Mouse (Mus musculus) neural tube, embryonic 13.5 days (tissue): ENCODE data around the gene Aldh1a1. TPM values are rescaled to one million over a fixed set of nuclear protein-coding genes. Genes with fewer than 3 reads are reported as not detected.
"Not testable (repeated sequence)": the region's sequence is repeated elsewhere in the genome, so short reads cannot be mapped to it uniquely, and the experiment has no call there.

Experiments used
- ATAC-seq: fragments of 200-750 bp; cut with Nextera tagmentation; 2 replicates; pipeline ENCODE4 v1.8.0; 2017; ENCODE audit warnings: low read depth, mild to moderate bottlenecking, moderate TSS enrichment, moderate library complexity
- H3K27ac ChIP-seq: fragments of 300-500 bp; sonication (generic); replicated peaks from 2 replicates; pipeline ENCODE4 v1.5.1; 2015; ENCODE audit warnings: moderate library complexity, mild to moderate bottlenecking, inconsistent platforms
- H3K27me3 ChIP-seq: fragments of 300-500 bp; sonication (generic); 2 replicates; pipeline ENCODE4 v1.6.1; 2015; ENCODE audit warnings: mild to moderate bottlenecking, inconsistent platforms
- H3K36me3 ChIP-seq: fragments of 300-500 bp; sonication (generic); 2 replicates; pipeline ENCODE4 v1.6.1; 2015; ENCODE audit warnings: mild to moderate bottlenecking, inconsistent platforms
- H3K4me1 ChIP-seq: fragments of 300-500 bp; sonication (generic); replicated peaks from 2 replicates; pipeline ENCODE4 v1.6.1; 2015; ENCODE audit warnings: inconsistent platforms
- H3K4me2 ChIP-seq: fragments of 300-500 bp; sonication (generic); 2 replicates; pipeline ENCODE4 v1.6.1; 2015; ENCODE audit warnings: inconsistent platforms, mild to moderate bottlenecking, moderate library complexity
- H3K4me3 ChIP-seq: fragments of 300-500 bp; sonication (generic); 2 replicates; pipeline ENCODE4 v1.5.1; 2015; ENCODE audit warnings: mild to moderate bottlenecking, inconsistent platforms
- H3K9ac ChIP-seq: fragments of 300-500 bp; sonication (generic); 2 replicates; pipeline ENCODE4 v1.6.1; 2015; ENCODE audit warnings: moderate library complexity, mild to moderate bottlenecking, inconsistent platforms
- H3K9me3 ChIP-seq: fragments of 300-500 bp; sonication (generic); 2 replicates; pipeline ENCODE4 v1.6.1; 2016; ENCODE audit warnings: inconsistent platforms
- WGBS: fragments of 180-500 bp; shearing (Covaris S2); methylation state at CpG from one replicate; pipeline ENCODE4 v1.1.7; 2015; 5-methylcytosine and 5-hydroxymethylcytosine counted together
- polyA plus RNA-seq: library from polyadenylated mRNA; unstranded; fragments of >200 nt; fragmentation: Nextera tagmentation; extraction: Ambion mirVana; gene quantifications from 2 replicates; pipeline ENCODE4 v1.2.1, GENCODE M21; 2015

The Aldh1a1 gene
- polyA plus RNA-seq, 1 experiment from 2014 or later, result 0.57 TPM

- Histone ChIP-seq H3K4me2 (no peak overlapping the region), H3K9ac (no peak overlapping the region), H3K4me1 (no peaks in the 10 kb centered on the region), H3K27ac (no peak overlapping the region), H3K4me3 (no peak overlapping the region), H3K9me3 (no peaks in the 10 kb centered on the region), H3K27me3 (no peaks in the 10 kb centered on the region), H3K36me3 (no peaks in the 10 kb centered on the region)
- WGBS, result 82% methylated on average over 3 of the region's 3 CpGs
- no peak for ATAC-seq
These were observed 24.0 kb downstream of the Aldh1a1 start for GRCm38 (mm10) chr19:20516481-20516880.

DNA sequence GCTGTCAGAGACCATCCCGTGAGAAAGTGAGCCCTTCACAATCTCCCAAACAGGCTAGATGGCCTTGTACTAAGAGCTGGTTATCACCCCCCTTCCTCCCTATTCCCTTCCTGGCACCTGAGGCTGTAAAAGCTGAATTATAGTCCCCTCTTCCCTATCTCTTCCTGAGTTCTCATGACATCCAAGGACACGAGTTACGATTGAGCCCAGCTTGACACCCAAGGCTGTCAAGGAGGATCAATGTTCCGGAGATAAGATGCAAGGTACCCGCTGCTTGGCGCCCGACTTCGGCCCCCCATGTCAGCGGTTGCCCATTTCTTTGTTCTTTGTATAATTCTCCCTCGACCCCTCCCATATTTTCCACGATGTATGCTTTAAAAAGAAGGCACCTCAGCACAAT is 36.6 kb downstream of the Aldh1a1 start:
- H3K27me3 ChIP-seq, H3K36me3 ChIP-seq, H3K4me2 ChIP-seq, H3K4me3 ChIP-seq, H3K9me3 ChIP-seq, H3K9ac ChIP-seq, H3K27ac ChIP-seq, ATAC-seq, H3K4me1 ChIP-seq: not testable (repeated sequence)
- WGBS, result 85% methylated on average over 11 of the region's 11 CpGs

DNA sequence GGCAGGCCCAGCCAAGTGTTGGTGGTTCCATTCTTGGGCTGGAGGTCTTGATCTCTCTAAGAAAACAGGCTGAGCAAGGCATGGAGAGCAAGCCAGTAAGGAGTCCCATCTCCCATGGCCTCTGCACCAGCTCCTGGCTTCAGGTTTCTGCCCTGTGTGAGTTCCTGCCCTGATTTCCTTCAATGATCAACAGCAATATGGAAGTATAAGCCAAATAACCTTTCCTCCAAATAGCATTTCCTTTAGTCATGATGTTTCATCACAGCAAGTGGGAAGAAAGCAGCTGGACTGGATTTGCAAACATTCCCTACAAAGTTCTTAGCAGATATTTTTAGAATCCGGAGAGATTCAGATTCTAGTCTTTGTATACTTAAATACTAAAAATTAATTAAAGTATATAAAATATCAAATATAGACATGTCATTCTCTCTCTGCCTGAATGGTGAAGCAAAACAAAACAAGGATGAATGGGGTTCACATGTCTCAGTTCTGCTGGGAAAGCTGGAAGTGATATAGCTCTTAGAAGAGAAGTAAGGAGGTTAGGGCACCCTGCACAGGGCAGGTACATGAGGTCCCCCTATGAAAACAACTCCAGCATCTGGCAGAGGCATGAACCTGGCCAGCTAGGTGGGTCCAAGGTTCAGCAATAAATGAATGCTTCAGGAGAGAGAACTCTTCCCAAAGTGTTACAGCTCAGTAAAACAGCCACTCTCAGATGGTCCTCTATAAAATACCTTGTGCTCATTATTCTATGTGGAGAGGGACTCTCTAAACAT is 37.6 kb downstream of the Aldh1a1 start:
- ATAC-seq, result no peak
- no peak overlapping the region for H3K9ac ChIP-seq

GRCm38 (mm10) chr19:20536538-20536937 is 44.0 kb downstream of the Aldh1a1 start:
- ATAC-seq, result no peak
- H3K4me3 ChIP-seq, result no peak overlapping the region
- no peaks in the 10 kb centered on the region for H3K27me3 ChIP-seq
- H3K9ac ChIP-seq, result no peak overlapping the region
- no peaks in the 10 kb centered on the region for H3K36me3 ChIP-seq
- no peaks in the 10 kb centered on the region for H3K4me1 ChIP-seq
- no peak overlapping the region for H3K4me2 ChIP-seq
- H3K27ac ChIP-seq, result no peak overlapping the region
- no peaks in the 10 kb centered on the region for H3K9me3 ChIP-seq
- 82% methylated on average over 7 of the region's 7 CpGs for WGBS

More for the DNA sequence above, 37.6 kb downstream of the Aldh1a1 start:
- H3K4me3 ChIP-seq, result no peak overlapping the region
- no peak overlapping the region for H3K27ac ChIP-seq
- H3K27me3 ChIP-seq, result no peaks in the 10 kb centered on the region
- H3K36me3 ChIP-seq, result no peaks in the 10 kb centered on the region
- no peaks in the 10 kb centered on the region for H3K9me3 ChIP-seq
- no peak overlapping the region for H3K4me2 ChIP-seq
- 90% methylated on average over 1 of the region's 1 CpGs for WGBS
- no peaks in the 10 kb centered on the region for H3K4me1 ChIP-seq

- no peaks in the 10 kb centered on the region for H3K9me3 ChIP-seq
- H3K36me3 ChIP-seq, result no peaks in the 10 kb centered on the region
- H3K27ac ChIP-seq, result no peak overlapping the region
- H3K4me3 ChIP-seq, result no peak overlapping the region
- no peaks in the 10 kb centered on the region for H3K4me1 ChIP-seq
- 70% methylated on average over 4 of the region's 4 CpGs for WGBS
- no peak overlapping the region for H3K9ac ChIP-seq
- no peaks in the 10 kb centered on the region for H3K27me3 ChIP-seq
- no peak for ATAC-seq
- H3K4me2 ChIP-seq, result no peak overlapping the region
These were observed 48.5 kb downstream of the Aldh1a1 start for GRCm38 (mm10) chr19:20541044-20541443.

- no peaks in the 10 kb centered on the region for H3K4me1 ChIP-seq
- H3K4me3 ChIP-seq, result no peak overlapping the region
- no peak overlapping the region for H3K27ac ChIP-seq
- ATAC-seq, result no peak
- no peaks in the 10 kb centered on the region for H3K36me3 ChIP-seq
- no peaks in the 10 kb centered on the region for H3K9me3 ChIP-seq
- no peak overlapping the region for H3K9ac ChIP-seq
- whole genome bisulfite sequencing, result 90% methylated on average over 1 of the region's 1 CpGs
- no peaks in the 10 kb centered on the region for H3K27me3 ChIP-seq
- H3K4me2 ChIP-seq, result no peak overlapping the region
These were observed 49.4 kb downstream of the Aldh1a1 start for GRCm38 (mm10) chr19:20541924-20542323.

DNA sequence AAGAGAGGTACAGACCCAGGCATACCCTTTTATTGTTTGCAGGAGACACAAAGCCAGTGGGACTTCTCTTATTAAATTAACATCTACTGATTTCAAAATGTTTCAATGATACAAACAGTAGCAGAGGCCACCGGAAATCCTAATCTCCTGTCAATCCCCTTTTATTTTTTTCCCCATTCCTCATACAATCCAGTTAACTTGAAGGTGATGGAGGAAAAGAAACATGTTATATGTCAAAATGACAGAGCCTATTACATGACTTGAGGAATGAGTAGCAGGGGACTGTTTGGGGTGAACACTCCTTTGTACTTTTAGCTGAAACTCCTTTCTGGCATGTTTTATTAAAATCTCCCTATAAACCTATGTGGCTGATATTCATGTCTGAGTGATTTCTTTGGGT is 51.3 kb downstream of the Aldh1a1 start:
- Histone ChIP-seq H3K4me1 (no peaks in the 10 kb centered on the region), H3K27ac (no peak overlapping the region), H3K9me3 (no peaks in the 10 kb centered on the region), H3K36me3 (no peaks in the 10 kb centered on the region), H3K27me3 (no peaks in the 10 kb centered on the region), H3K4me2 (no peak overlapping the region), H3K9ac (no peak overlapping the region), H3K4me3 (no peak overlapping the region)
- ATAC-seq, result no peak
- WGBS, result 88% methylated on average over 1 of the region's 1 CpGs

DNA sequence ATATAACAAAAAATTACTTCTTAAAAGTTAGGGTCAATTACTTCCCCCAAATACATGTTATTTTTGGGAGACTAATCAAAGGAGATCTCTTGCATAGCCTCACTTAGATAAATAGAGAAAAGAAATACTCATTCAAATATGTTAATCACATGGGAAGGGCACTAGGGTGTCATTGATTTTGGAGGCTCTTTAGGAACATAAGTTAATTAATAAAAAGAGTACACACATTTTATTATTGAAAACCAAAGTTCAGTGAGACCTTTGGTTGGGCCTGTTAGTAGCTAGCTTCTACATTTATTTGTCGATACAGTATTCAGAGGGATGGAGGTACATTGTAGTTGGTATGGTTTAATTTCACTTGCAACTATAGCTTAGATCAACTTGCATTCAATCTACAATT is 52.4 kb downstream of the Aldh1a1 start:
- H3K9me3 ChIP-seq, result no peaks in the 10 kb centered on the region
- no peaks in the 10 kb centered on the region for H3K4me1 ChIP-seq
- no peak overlapping the region for H3K9ac ChIP-seq
- 90% methylated on average over 1 of the region's 1 CpGs for WGBS
- H3K27ac ChIP-seq, result no peak overlapping the region
- H3K27me3 ChIP-seq, result no peaks in the 10 kb centered on the region
- ATAC-seq, result no peak
- H3K4me3 ChIP-seq, result no peak overlapping the region
- no peaks in the 10 kb centered on the region for H3K36me3 ChIP-seq
- no peak overlapping the region for H3K4me2 ChIP-seq

DNA sequence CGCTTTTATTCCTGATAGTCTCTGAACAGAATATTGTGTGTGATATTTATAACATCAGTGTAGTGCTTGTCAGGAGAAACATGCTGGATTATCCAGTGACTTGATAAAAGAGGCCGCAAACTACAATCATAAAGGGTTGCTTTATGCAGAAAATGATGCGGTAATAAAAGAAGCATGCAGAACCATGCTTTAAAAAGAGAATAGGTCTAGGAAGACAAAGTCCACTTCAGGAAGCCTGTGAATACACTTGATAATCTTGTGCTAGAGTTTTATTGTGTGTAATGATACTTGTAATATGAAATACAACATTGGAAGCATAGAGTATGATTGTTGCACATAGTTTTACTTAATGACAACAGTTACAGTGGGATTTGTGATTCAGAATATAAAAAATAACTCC is 54.5 kb downstream of the Aldh1a1 start:
- Histone ChIP-seq H3K27ac (no peak overlapping the region), H3K4me2 (no peak overlapping the region), H3K4me1 (no peaks in the 10 kb centered on the region), H3K36me3 (no peaks in the 10 kb centered on the region), H3K27me3 (no peaks in the 10 kb centered on the region), H3K4me3 (no peak overlapping the region), H3K9me3 (no peaks in the 10 kb centered on the region), H3K9ac (no peak overlapping the region)
- ATAC-seq, result no peak
- 81% methylated on average over 3 of the region's 3 CpGs for WGBS

DNA sequence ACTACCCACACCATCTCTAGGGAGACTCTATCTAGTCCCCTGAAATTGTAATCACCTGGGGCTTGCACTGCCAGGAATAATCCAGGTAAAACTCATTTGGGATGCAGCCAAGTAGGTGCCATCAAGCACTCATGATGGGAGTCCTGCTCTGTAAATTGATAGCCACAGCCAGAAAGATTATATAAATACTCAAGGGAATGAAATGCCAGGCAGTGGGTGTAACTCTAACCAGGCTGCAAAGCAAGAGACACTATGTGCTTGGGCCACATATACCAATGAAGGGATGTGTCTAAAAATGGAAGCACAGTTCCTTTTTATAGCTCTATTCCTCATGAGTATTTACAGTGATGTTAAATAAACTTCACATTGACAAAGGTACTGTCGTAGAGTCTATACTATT is 56.9 kb downstream of the Aldh1a1 start:
- Histone ChIP-seq H3K27ac (no peak overlapping the region), H3K9ac (no peak overlapping the region), H3K4me2 (no peak overlapping the region), H3K27me3 (no peaks in the 10 kb centered on the region), H3K4me1 (no peaks in the 10 kb centered on the region), H3K36me3 (no peaks in the 10 kb centered on the region), H3K9me3 (no peaks in the 10 kb centered on the region), H3K4me3 (no peak overlapping the region)
- no peak for ATAC-seq
- WGBS, result 92% methylated on average over 1 of the region's 1 CpGs

GRCm38 (mm10) chr19:20555365-20555764 is 62.9 kb downstream of the Aldh1a1 start:
- Histone ChIP-seq H3K36me3 (no peaks in the 10 kb centered on the region), H3K4me1 (no peaks in the 10 kb centered on the region), H3K9me3 (no peaks in the 10 kb centered on the region), H3K4me2 (no peak overlapping the region), H3K27ac (no peak overlapping the region), H3K4me3 (no peak overlapping the region), H3K27me3 (no peaks in the 10 kb centered on the region), H3K9ac (no peak overlapping the region)
- 90% methylated on average over 1 of the region's 1 CpGs for WGBS
- ATAC-seq, result no peak

DNA sequence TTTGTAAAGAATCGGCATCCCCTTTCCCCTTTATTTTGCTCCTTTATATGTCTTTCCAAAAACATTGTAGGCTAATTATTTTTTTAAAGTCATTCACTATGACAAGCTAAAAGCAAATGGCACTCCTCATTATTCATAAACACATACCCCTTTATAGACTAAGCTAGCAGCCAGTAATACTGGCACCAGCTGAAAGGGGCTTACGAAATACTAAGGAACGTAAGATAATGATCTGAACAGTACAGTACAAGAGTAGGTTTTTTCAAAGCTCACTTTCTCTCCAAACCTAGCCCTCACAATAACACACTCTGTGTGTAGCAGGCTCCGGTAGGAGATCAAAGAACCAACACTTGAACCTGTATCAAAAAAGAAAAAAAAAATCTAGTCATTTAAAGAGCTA is 64.7 kb downstream of the Aldh1a1 start:
- Histone ChIP-seq H3K4me2 (no peak overlapping the region), H3K9ac (no peak overlapping the region), H3K27me3 (no peaks in the 10 kb centered on the region), H3K9me3 (no peaks in the 10 kb centered on the region), H3K4me1 (no peaks in the 10 kb centered on the region), H3K36me3 (no peaks in the 10 kb centered on the region), H3K4me3 (no peak overlapping the region), H3K27ac (no peak overlapping the region)
- 84% methylated on average over 4 of the region's 4 CpGs for WGBS
- no peak for ATAC-seq

DNA sequence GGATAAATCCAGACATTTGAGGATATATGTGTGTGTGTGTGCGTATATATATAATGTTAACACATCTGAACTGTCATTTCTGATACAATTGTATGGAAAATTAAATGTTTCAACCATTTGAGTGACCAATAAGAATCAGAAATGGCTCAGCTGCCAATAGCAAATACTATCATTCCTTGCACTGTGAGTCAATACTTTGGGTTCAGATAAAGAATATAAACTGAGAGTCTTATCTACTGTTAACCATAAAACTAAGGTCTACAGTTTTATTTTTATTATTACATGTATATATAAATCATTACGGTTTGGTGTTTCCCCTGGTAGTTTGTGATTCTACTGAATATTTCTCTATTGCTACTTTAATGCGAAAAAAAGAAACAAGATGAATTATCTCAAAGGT is 65.6 kb downstream of the Aldh1a1 start:
- Histone ChIP-seq H3K27me3 (no peaks in the 10 kb centered on the region), H3K9ac (no peak overlapping the region), H3K4me1 (no peaks in the 10 kb centered on the region), H3K4me3 (no peak overlapping the region), H3K9me3 (no peaks in the 10 kb centered on the region), H3K27ac (no peak overlapping the region), H3K36me3 (no peaks in the 10 kb centered on the region), H3K4me2 (no peak overlapping the region)
- WGBS, result 88% methylated on average over 3 of the region's 3 CpGs
- ATAC-seq, result no peak
